Mouse (Mus musculus) CH12.LX (cell line): ENCODE results near the gene Fktn. TPM values are rescaled to one million over a fixed set of nuclear protein-coding genes. Genes with fewer than 3 reads are reported as not detected.

ENCODE experiments used
- DNase-seq: peaks from one replicate; pipeline ENCODE4 v3.0.0-alpha.2; 2013; ENCODE audit errors: extremely low read depth
- H3K27ac ChIP-seq: 2 replicates; pipeline ENCODE4 v1.5.1; 2012; ENCODE audit warnings: low read depth, mild to moderate bottlenecking, control low read depth, moderate library complexity; ENCODE audit not compliant: insufficient read depth
- H3K27me3 ChIP-seq: replicated peaks from 2 replicates; pipeline ENCODE3; 2012; ENCODE audit warnings: inconsistent platforms
- H3K36me3 ChIP-seq, 2 experiments: replicated peaks in 1 of 2; 2 replicates each; pipeline versions ENCODE3 to v1.6.1; 2012; ENCODE audit warnings: inconsistent platforms in 1 of 2, low read length in 1 of 2, mild to moderate bottlenecking in 1 of 2, mixed read lengths in 1 of 2, moderate library complexity in 1 of 2; ENCODE audit not compliant: control insufficient read depth in 1 of 2, insufficient read depth in 1 of 2
- H3K4me1 ChIP-seq, 2 experiments: 2 replicates each; pipeline ENCODE4 v1.6.1; 2012; ENCODE audit warnings: inconsistent platforms in 1 of 2, moderate library complexity in 1 of 2; ENCODE audit not compliant: insufficient read depth in 2 of 2, control insufficient read depth in 1 of 2
- H3K4me2 ChIP-seq: 2 replicates; pipeline ENCODE4 v1.6.1; 2012; ENCODE audit warnings: low read depth, mild to moderate bottlenecking, control low read depth; ENCODE audit not compliant: poor library complexity, insufficient read depth, severe bottlenecking
- H3K4me3 ChIP-seq, 3 experiments: fragments of 150-350 bp in 1 of 3; sonication (generic) in 1 of 3; replicated peaks in 1 of 3; 2 replicates each; pipeline versions ENCODE3 to v1.5.1; 2011 to 2012; ENCODE audit warnings: low read depth in 2 of 3, low read length in 2 of 3, mild to moderate bottlenecking in 2 of 3, moderate library complexity in 2 of 3, control low read depth in 1 of 3, improper control_type of control experiment in 1 of 3, inconsistent platforms in 1 of 3, mixed read lengths in 1 of 3; ENCODE audit not compliant: poor library complexity in 1 of 3
- H3K79me2 ChIP-seq: replicated peaks from 2 replicates; pipeline ENCODE4 v1.6.1; 2012; ENCODE audit warnings: mild to moderate bottlenecking, moderate library complexity; ENCODE audit not compliant: control insufficient read depth, poor library complexity, insufficient read depth, severe bottlenecking; ENCODE audit errors: extremely low read depth
- H3K9ac ChIP-seq: 2 replicates; pipeline ENCODE4 v1.6.1; 2012; ENCODE audit warnings: low read depth, mild to moderate bottlenecking, control low read depth, moderate library complexity; ENCODE audit not compliant: insufficient read depth
- H3K9me3 ChIP-seq: replicated peaks from 2 replicates; pipeline ENCODE3; 2012; ENCODE audit warnings: low read length, inconsistent platforms, mixed read lengths
- BHLHE40 ChIP-seq: IDR thresholded peaks from 2 replicates; pipeline ENCODE4 v1.6.1; 2011; ENCODE audit warnings: mild to moderate bottlenecking, low read depth, low read length, improper control_type of control experiment
- CHD1 ChIP-seq: IDR thresholded peaks from 2 replicates; pipeline ENCODE4 v1.6.1; 2012; ENCODE audit warnings: low read depth, low read length, improper control_type of control experiment, inconsistent platforms
- CHD2 ChIP-seq: IDR thresholded peaks from 2 replicates; pipeline ENCODE4 v1.6.1; 2011; ENCODE audit warnings: low read length, improper control_type of control experiment
- CTCF ChIP-seq, 2 experiments: IDR thresholded peaks in 1 of 2; conservative IDR thresholded peaks in 1 of 2; 2 replicates each; pipeline ENCODE4 v1.5.1; 2011 to 2012; ENCODE audit warnings: low read depth in 2 of 2, low read length in 2 of 2, improper control_type of control experiment in 1 of 2, inconsistent platforms in 1 of 2, mild to moderate bottlenecking in 1 of 2, moderate library complexity in 1 of 2
- E2F4 ChIP-seq: IDR thresholded peaks from 2 replicates; pipeline ENCODE4 v1.6.1; 2011; ENCODE audit warnings: low read depth, low read length, improper control_type of control experiment; ENCODE audit not compliant: insufficient replicate concordance
- ELF1 ChIP-seq: IDR thresholded peaks from 2 replicates; pipeline ENCODE4 v1.6.1; 2014; ENCODE audit warnings: low read depth, mild to moderate bottlenecking, inconsistent platforms, low read length, improper control_type of control experiment
- EP300 ChIP-seq: IDR thresholded peaks from 2 replicates; pipeline ENCODE4 v1.6.1; 2011; ENCODE audit warnings: low read length, improper control_type of control experiment
- ETS1 ChIP-seq: conservative IDR thresholded peaks from 2 replicates; pipeline ENCODE4 v1.6.1; 2012; ENCODE audit warnings: low read depth, mild to moderate bottlenecking, inconsistent platforms, low read length, improper control_type of control experiment, moderate library complexity
- GABPA ChIP-seq: IDR thresholded peaks from 2 replicates; pipeline ENCODE4 v1.6.1; 2012; ENCODE audit warnings: low read depth, low read length, improper control_type of control experiment, inconsistent platforms; ENCODE audit not compliant: insufficient replicate concordance
- HCFC1 ChIP-seq: IDR thresholded peaks from 2 replicates; pipeline ENCODE4 v1.6.1; 2012; ENCODE audit warnings: low read depth, mild to moderate bottlenecking, inconsistent platforms, low read length, improper control_type of control experiment
- IRF4 ChIP-seq: IDR thresholded peaks from 2 replicates; pipeline ENCODE4 v1.6.1; 2014; ENCODE audit warnings: low read depth, mild to moderate bottlenecking, inconsistent platforms, low read length, improper control_type of control experiment
- JUN ChIP-seq: IDR thresholded peaks from 2 replicates; pipeline ENCODE4 v1.6.1; 2011; ENCODE audit warnings: low read depth, mild to moderate bottlenecking, low read length, improper control_type of control experiment, moderate library complexity; ENCODE audit not compliant: insufficient read depth
- KAT2A ChIP-seq: IDR thresholded peaks from 2 replicates; pipeline ENCODE4 v1.6.1; 2012; ENCODE audit warnings: low read length, improper control_type of control experiment, inconsistent platforms; ENCODE audit not compliant: insufficient replicate concordance
- MAFK ChIP-seq: IDR thresholded peaks from 2 replicates; pipeline ENCODE4 v1.6.1; 2011; ENCODE audit warnings: low read length, improper control_type of control experiment; ENCODE audit not compliant: insufficient replicate concordance
- MAX ChIP-seq: IDR thresholded peaks from 2 replicates; pipeline ENCODE4 v1.6.1; 2011; ENCODE audit warnings: low read length, improper control_type of control experiment
- MAZ ChIP-seq: IDR thresholded peaks from 2 replicates; pipeline ENCODE4 v1.6.1; 2012; ENCODE audit warnings: low read depth, mild to moderate bottlenecking, inconsistent platforms, low read length, improper control_type of control experiment, moderate library complexity
- MEF2A ChIP-seq: IDR thresholded peaks from 2 replicates; pipeline ENCODE4 v1.6.1; 2014; ENCODE audit warnings: low read depth, mild to moderate bottlenecking, inconsistent platforms, low read length, improper control_type of control experiment, borderline replicate concordance
- MYC ChIP-seq: IDR thresholded peaks from 2 replicates; pipeline ENCODE4 v1.6.1; 2011; ENCODE audit warnings: low read depth, mild to moderate bottlenecking, improper control_type of control experiment, low read length
- NELFE ChIP-seq: IDR thresholded peaks from 2 replicates; pipeline ENCODE4 v1.6.1; 2011; ENCODE audit warnings: low read depth, low read length, improper control_type of control experiment
- NRF1 ChIP-seq: IDR thresholded peaks from 2 replicates; pipeline ENCODE4 v1.6.1; 2014; ENCODE audit warnings: low read depth, mild to moderate bottlenecking, inconsistent platforms, low read length, improper control_type of control experiment, moderate library complexity
- POLR2AphosphoS2 ChIP-seq: IDR thresholded peaks from 2 replicates; pipeline ENCODE4 v1.6.1; 2011; ENCODE audit warnings: low read depth, low read length, improper control_type of control experiment
- RAD21 ChIP-seq: IDR thresholded peaks from 2 replicates; pipeline ENCODE4 v1.6.1; 2011; ENCODE audit warnings: low read depth, mild to moderate bottlenecking, low read length, improper control_type of control experiment, moderate library complexity
- RCOR1 ChIP-seq: conservative IDR thresholded peaks from 2 replicates; pipeline ENCODE4 v1.6.1; 2012; ENCODE audit warnings: low read depth, mild to moderate bottlenecking, inconsistent platforms, low read length, improper control_type of control experiment
- SIN3A ChIP-seq: IDR thresholded peaks from 2 replicates; pipeline ENCODE4 v1.6.1; 2012; ENCODE audit warnings: low read length, improper control_type of control experiment, inconsistent platforms
- TCF12 ChIP-seq: IDR thresholded peaks from 2 replicates; pipeline ENCODE4 v1.6.1; 2014; ENCODE audit warnings: low read depth, mild to moderate bottlenecking, inconsistent platforms, low read length, improper control_type of control experiment
- USF1 ChIP-seq: IDR thresholded peaks from 2 replicates; pipeline ENCODE4 v1.6.1; 2014; ENCODE audit warnings: low read depth, mild to moderate bottlenecking, inconsistent platforms, low read length, improper control_type of control experiment
- USF2 ChIP-seq: conservative IDR thresholded peaks from 2 replicates; pipeline ENCODE4 v1.6.1; 2011; ENCODE audit warnings: low read depth, low read length, improper control_type of control experiment
- ZC3H11A ChIP-seq: IDR thresholded peaks from 2 replicates; pipeline ENCODE4 v1.6.1; 2012; ENCODE audit warnings: low read depth, mild to moderate bottlenecking, inconsistent platforms, low read length, improper control_type of control experiment
- ZKSCAN1 ChIP-seq: IDR thresholded peaks from 2 replicates; pipeline ENCODE4 v1.6.1; 2012; ENCODE audit warnings: low read depth, inconsistent platforms, low read length, improper control_type of control experiment, borderline replicate concordance
- ZMIZ1 ChIP-seq: IDR thresholded peaks from 2 replicates; pipeline ENCODE4 v1.6.1; 2012; ENCODE audit warnings: low read depth, mild to moderate bottlenecking, inconsistent platforms, low read length, improper control_type of control experiment
- ZNF384 ChIP-seq: IDR thresholded peaks from 2 replicates; pipeline ENCODE4 v1.6.1; 2012; ENCODE audit warnings: low read depth, low read length, improper control_type of control experiment, inconsistent platforms
- dilution Hi-C: fragments of 300-500 bp; cut with MboI; formaldehyde crosslinking; loops from 2 replicates; pipeline ENCODE4 v1.14.3; 2020; ENCODE audit warnings: low sequenced_read_pairs; ENCODE audit not compliant: extremely low pct_unique_long_range_greater_than_20kb, extremely low pct_ligation_motif_present
- in situ Hi-C: fragments of 300-500 bp; cut with MboI; formaldehyde crosslinking; loops from 3 replicates; pipeline ENCODE4 v1.14.3; 2019; ENCODE audit warnings: low sequenced_read_pairs, low pct_ligation_motif_present, low pct_unique_long_range_greater_than_20kb, mixed read lengths
- polyA plus RNA-seq: library from polyadenylated mRNA; unstranded; fragments of >175 nt; gene quantifications from 2 replicates; pipeline ENCODE4 v1.2.1, GENCODE M21; 2012; ENCODE audit warnings: low read depth; ENCODE audit not compliant: insufficient read length
- total RNA-seq, 2 experiments: library from RNA; depleted of rRNA; stranded (reverse); fragments of 300-350 nt in 1 of 2; fragments of >200 nt in 1 of 2; gene quantifications; 2 replicates each; pipeline ENCODE4 v1.2.3; 2012 to 2014

Fktn gene
- total and polyA plus RNA-seq, 3 experiments: 4.8 to 7.5 (median 5.5) TPM

GRCm38 (mm10) chr4:53794257-53794966 is 80.6 kb downstream of the Fktn start:
- Histone ChIP-seq H3K79me2 (no peaks in the 10 kb centered on the region), H3K4me3 (no peak overlapping the region), H3K4me2 (no peak overlapping the region), H3K9me3 (no peaks in the 10 kb centered on the region), H3K4me1 (peaks cover 25 to 76% of the 10 kb centered on the region in 2 experiments), H3K27me3 (no peaks in the 10 kb centered on the region), H3K27ac (no peak overlapping the region), H3K9ac (no peak overlapping the region), H3K36me3 (no peaks in the 10 kb centered on the region)
- no peak for DNase-seq
- in situ Hi-C loops (no loop called here), dilution Hi-C loops (no loop called here)
- TF ChIP-seq EP300 (no peak), MAX (peak; percentile 71), IRF4 (no peak)

DNA sequence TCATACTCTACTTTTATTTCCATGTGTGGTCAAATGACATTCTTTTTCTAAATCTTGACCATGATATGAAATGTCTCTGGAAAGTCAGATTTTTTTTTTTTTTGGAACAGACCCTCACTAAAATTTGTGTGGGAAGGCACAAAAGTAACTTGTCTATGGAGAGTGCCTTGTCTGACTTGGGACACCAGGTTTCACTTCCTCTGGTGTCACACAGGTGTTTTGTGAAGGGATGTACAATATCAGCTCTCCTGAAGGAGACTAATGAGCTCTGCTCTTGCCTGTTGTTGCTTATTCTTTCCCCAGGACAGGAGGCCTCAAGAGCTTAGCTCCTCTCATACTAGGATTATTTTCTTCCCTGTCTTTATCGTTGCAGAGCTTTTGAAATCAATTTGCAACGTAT is 81.3 kb downstream of the Fktn start:
- no peaks in the 10 kb centered on the region for H3K9me3 ChIP-seq
- no peak overlapping the region for H3K27ac ChIP-seq
- no peaks in the 10 kb centered on the region for H3K36me3 ChIP-seq
- no peak overlapping the region for H3K4me2 ChIP-seq
- in situ Hi-C loops (loop anchor here (5.0 kb wide), 1 partner anchor 48 kb away; no protein-coding TSS in a partner anchor), dilution Hi-C loops (no loop called here)
- H3K4me1 ChIP-seq: peaks cover 30 to 83% of the 10 kb centered on the region in 2 experiments
- DNase-seq: no peak
- H3K9ac ChIP-seq: no peak overlapping the region
- H3K79me2 ChIP-seq: no peaks in the 10 kb centered on the region
- no peaks in the 10 kb centered on the region for H3K27me3 ChIP-seq
- H3K4me3 ChIP-seq: no peak overlapping the region
- TF ChIP-seq IRF4 (peak; percentile 60; the same call in 1 of the 2 replicates), RAD21 (no peak), ZC3H11A (no peak), MAX (no peak), ETS1 (no peak), GABPA (no peak), BHLHE40 (no peak), HCFC1 (no peak), CHD1 (no peak), MAFK (no peak), MAZ (no peak), MYC (no peak), EP300 (peak; percentile 82), RCOR1 (no peak), NELFE (no peak), TCF12 (0 out of 2 replicates have a peak, but pooled peaks have one; percentile 30), NRF1 (no peak), MEF2A (no peak), ELF1 (no peak), SIN3A (no peak), CHD2 (no peak), KAT2A (no peak), CTCF (conservative IDR thresholded peaks at IDR 0.05 in 1 of 2, IDR thresholded peaks at IDR 0.05 in 1 of 2; ENCODE audit: low read depth in 2 of 2, low read length in 2 of 2) (no peak), ZNF384 (peak; percentile 52), USF2 (no peak), USF1 (no peak), POLR2AphosphoS2 (no peak), JUN (no peak), ZKSCAN1 (no peak), ZMIZ1 (no peak), E2F4 (no peak)
